Comparison of ENCODE assay signal across 24 mouse cellular contexts in the genomic region with DNA sequence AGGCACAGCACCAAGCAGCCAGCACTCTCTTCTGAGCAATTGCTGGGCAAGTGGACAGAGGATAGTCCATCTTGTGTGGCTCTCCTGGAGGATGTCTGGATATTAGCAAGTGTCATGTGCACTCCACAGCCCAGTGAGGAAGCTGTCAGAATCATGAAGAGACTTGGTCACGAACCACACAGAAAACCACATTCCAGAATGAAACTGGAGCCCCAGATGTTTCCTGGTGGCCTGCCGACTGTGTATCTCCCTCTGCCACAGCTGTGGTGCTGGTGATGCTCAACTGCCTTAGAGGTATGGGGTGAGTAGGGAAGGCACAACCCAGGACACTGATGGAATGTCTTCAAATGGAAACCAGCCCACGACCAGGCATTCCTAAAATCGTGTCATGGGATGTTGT. TPM values are rescaled to one million over a fixed set of nuclear protein-coding genes. Genes with fewer than 3 reads are reported as not detected.
DNase-seq lines count a peak whose midpoint lies in the region; ATAC-seq and TF ChIP-seq lines count a peak whose summit lies in the region.
"Had no signal": no experiment of that assay in that cellular context is flagged by ENCODE, and none has a peak within 500 bp of the region (broad histone marks: within the 10 kb centered on the region; RNA-seq: fewer than 3 reads in every experiment).

No protein-coding gene starts in this region.

- no peak overlapping the region for H3K9ac ChIP-seq in liver, embryonic 11.5 days (ENCODE audit: low read depth, low read length)
- H3K9ac ChIP-seq: forebrain, embryonic 13.5 days; hindbrain, embryonic 14.5 days had no signal

- H3K4me1 ChIP-seq in liver, embryonic 11.5 days (replicated peaks; ENCODE audit: control insufficient read depth, insufficient read depth, low read length), result no peaks in the 10 kb centered on the region
- H3K4me1 ChIP-seq: forebrain, embryonic 10.5 days; forebrain, embryonic 13.5 days had no signal

- H3K27me3 ChIP-seq in liver, embryonic 11.5 days (replicated peaks; ENCODE audit: control insufficient read depth, insufficient read depth, low read length), result no peaks in the 10 kb centered on the region
- no peaks in the 10 kb centered on the region for H3K27me3 ChIP-seq in Patski
- H3K27me3 ChIP-seq: forebrain, embryonic 13.5 days had no signal

- no peak overlapping the region for H3K27ac ChIP-seq in liver, embryonic 11.5 days (ENCODE audit: low read depth, low read length)
- H3K27ac ChIP-seq: forebrain, embryonic 10.5 days; forebrain, embryonic 13.5 days; hindbrain, embryonic 14.5 days; hindbrain, postnatal 0 days had no signal

- 0 out of 2 replicates have a peak, but pooled peaks have one; percentile 15 for ATAC-seq in liver, embryonic 11.5 days (replicated peaks; ENCODE audit: low FRiP score)
- ATAC-seq in Patski, result peak; percentile 35
- peak; percentile 65 for ATAC-seq in granulocyte monocyte progenitor cell, adult 5-6 weeks (replicated peaks; ENCODE audit: poor library complexity, severe bottlenecking)
- ATAC-seq: forebrain, embryonic 13.5 days; forebrain, embryonic 16.5 days; hindbrain, postnatal 0 days; inflammation-experienced regulatory T-cells, adult 6 months had no signal

- in situ Hi-C loops in Patski (cut with MboI; ENCODE audit: low pct_unique_long_range_greater_than_20kb), result no loop called here

- H3K4me2 ChIP-seq in liver, embryonic 11.5 days, result no peak overlapping the region
- H3K4me2 ChIP-seq: forebrain, embryonic 13.5 days; heart, embryonic 11.5 days; hindbrain, embryonic 14.5 days had no signal

- TF ChIP-seq CTCF in Patski (IDR thresholded peaks at IDR 0.05), result no peak

- no peak overlapping the region for H3K4me3 ChIP-seq in liver, embryonic 11.5 days (ENCODE audit: low read depth, low read length)
- H3K4me3 ChIP-seq: forebrain, embryonic 10.5 days; forebrain, embryonic 13.5 days had no signal

- WGBS in liver, embryonic 11.5 days, result 22% methylated on average over 4 of the region's 4 CpGs

- POLR2A ChIA-PET in Patski (lab: Charles Lee), result no interaction called here

- H3K36me3 ChIP-seq in liver, embryonic 11.5 days (ENCODE audit: control insufficient read depth, insufficient read depth, low read length), result no peaks in the 10 kb centered on the region
- H3K36me3 ChIP-seq: forebrain, embryonic 10.5 days had no signal

- no peak for DNase-seq in liver, embryonic 11.5 days (ENCODE audit: low spot score)
- DNase-seq in liver (no peak), 3T3-L1 (ENCODE audit: low read depth, low spot score) (peak; percentile 37), Patski (ENCODE audit: low read depth, low spot score) (no peak)
- no peak for DNase-seq in left cerebral cortex, postnatal 36 days (ENCODE audit: low spot score in 2 of 2)
- DNase-seq in adrenal gland, postnatal 36 days, result no peak
- DNase-seq in spleen, postnatal 4 days (ENCODE audit: low spot score in 2 of 2), result no peak
- DNase-seq: adrenal gland, postnatal 10 days; cerebellum, adult 11-12 months; cerebellum, adult 8-10 months; cerebellum, postnatal 10 days; cerebellum, postnatal 36 days; gastrocnemius, postnatal 10 days; gastrocnemius, postnatal 36 days; heart, adult 11 months; heart, postnatal 36 days had no signal

- CTCF ChIA-PET in Patski (lab: Charles Lee), result interaction anchor here (0.7 to 1.0 kb wide), 2 partner anchors 20 to 33 kb away, joined by 3 read pairs; no protein-coding TSS in a partner anchor

- intact Hi-C loops in left cerebral cortex, postnatal 36 days (cut with DNase I), result no loop called here

- no peaks in the 10 kb centered on the region for H3K9me3 ChIP-seq in liver, embryonic 11.5 days (ENCODE audit: control insufficient read depth, low read length)
- H3K9me3 ChIP-seq: forebrain, embryonic 10.5 days; forebrain, embryonic 13.5 days had no signal

RNA-seq across cellular contexts. Expression of gene Irs2, which starts 57.0 kb away (rescaled TPM):
- polyA plus RNA-seq in liver, embryonic 11.5 days (2014; fragmentation: Nextera tagmentation; extraction: Ambion mirVana), result 8.3 and 8.9 TPM in 2 replicates
- 37.8 TPM for polyA plus RNA-seq in Patski (2021)
- 3.5 and 5.3 TPM in 2 replicates for total RNA-seq in granulocyte monocyte progenitor cell, adult 5-6 weeks (2014; fragmentation: Nextera tagmentation)
- total RNA-seq in granulocyte monocyte progenitor cell, adult 5-6 weeks (2017), result 2.3 and 2.7 TPM in 2 replicates
- 10 to 100 TPM; 49.7 to 66.6 TPM for total RNA-seq in left cerebral cortex, postnatal 36 days (2021)
- 10 to 100 TPM; 47.4 to 60.1 TPM for total RNA-seq in adrenal gland, postnatal 36 days (2021)

Comparison
In these comparisons a context has a peak if more than half of its experiments do, and no peak if none do; other contexts are left out.
1. ATAC-seq: peak in every context shown above with its lines; median percentile 65 in granulocyte monocyte progenitor cell, adult 5-6 weeks; 35 in Patski; 15 in liver, embryonic 11.5 days.
2. RNA of gene Irs2, which starts 57.0 kb away (total RNA-seq): 49.7 to 66.6 TPM in left cerebral cortex, postnatal 36 days and 47.4 to 60.1 TPM in adrenal gland, postnatal 36 days; 2.3 to 5.3 TPM in granulocyte monocyte progenitor cell, adult 5-6 weeks; every median in the first group is over 4 times any median in the second.